Comparison of ENCODE assay signal across 24 mouse cellular contexts in genomic region chr6:125005086-125005485, GRCm38 (mm10). TPM values are rescaled to one million over a fixed set of nuclear protein-coding genes. Genes with fewer than 3 reads are reported as not detected.
DNase-seq lines count a peak whose midpoint lies in the region; ATAC-seq and TF ChIP-seq lines count a peak whose summit lies in the region.
"Had no signal": no experiment of that assay in that cellular context is flagged by ENCODE, and none has a peak within 500 bp of the region (broad histone marks: within the 10 kb centered on the region; RNA-seq: fewer than 3 reads in every experiment).

No protein-coding gene starts in this region.

- no peaks in the 10 kb centered on the region for H3K9me3 ChIP-seq in embryonic facial prominence, embryonic 15.5 days (replicated peaks)
- H3K9me3 ChIP-seq: embryonic facial prominence, embryonic 12.5 days; heart, embryonic 10.5 days; limb, embryonic 12.5 days; liver, embryonic 13.5 days; neural tube, embryonic 15.5 days had no signal

- peaks cover 15% of the 10 kb centered on the region for H3K27me3 ChIP-seq in embryonic facial prominence, embryonic 15.5 days

- H3K36me3 ChIP-seq in embryonic facial prominence, embryonic 15.5 days: no peaks in the 10 kb centered on the region
- H3K36me3 ChIP-seq: embryonic facial prominence, embryonic 12.5 days; heart, embryonic 10.5 days; limb, embryonic 12.5 days; liver, embryonic 13.5 days had no signal

- 23% methylated on average over 3 of the region's 3 CpGs for WGBS in embryonic facial prominence, embryonic 15.5 days

- intact Hi-C loops in left cerebral cortex, adult 2 months (cut with DNase I): no loop called here
- intact Hi-C loops in left cerebral cortex, postnatal 4 days (cut with DNase I): no loop called here

- no peak overlapping the region for H3K9ac ChIP-seq in embryonic facial prominence, embryonic 15.5 days
- H3K9ac ChIP-seq: embryonic facial prominence, embryonic 12.5 days; limb, embryonic 12.5 days; liver, embryonic 13.5 days; neural tube, embryonic 15.5 days had no signal

- peak overlapping the region; percentile 61 for H3K27ac ChIP-seq in left cerebral cortex, adult 2 months
- H3K27ac ChIP-seq in embryonic facial prominence, embryonic 15.5 days (replicated peaks): peak overlapping the region; percentile 40; the same call in 1 of the 2 replicates
- H3K27ac ChIP-seq: embryonic facial prominence, embryonic 12.5 days; gastrocnemius, adult 2 months; limb, embryonic 12.5 days; liver, embryonic 13.5 days; neural tube, embryonic 15.5 days; stomach, postnatal 0 days had no signal

- no peak for TF ChIP-seq CTCF in left cerebral cortex, adult 2 months (IDR thresholded peaks at IDR 0.05)

- no peak for ATAC-seq in embryonic facial prominence, embryonic 15.5 days (ENCODE audit: insufficient number of reproducible peaks, low FRiP score, low TSS enrichment, low read depth)
- ATAC-seq: forebrain, embryonic 14.5 days; intestine, postnatal 0 days had no signal

- H3K4me3 ChIP-seq in left cerebral cortex, adult 2 months: no peak overlapping the region
- H3K4me3 ChIP-seq in embryonic facial prominence, embryonic 15.5 days (replicated peaks): no peak overlapping the region
- H3K4me3 ChIP-seq: embryonic facial prominence, embryonic 12.5 days; gastrocnemius, adult 2 months; heart, embryonic 10.5 days; limb, embryonic 12.5 days; liver, embryonic 13.5 days; neural tube, embryonic 15.5 days had no signal

- H3K4me1 ChIP-seq in embryonic facial prominence, embryonic 15.5 days: peaks cover 31% of the 10 kb centered on the region

- no peak overlapping the region for H3K4me2 ChIP-seq in embryonic facial prominence, embryonic 15.5 days (replicated peaks)
- H3K4me2 ChIP-seq: embryonic facial prominence, embryonic 12.5 days; limb, embryonic 12.5 days; liver, embryonic 13.5 days; midbrain, embryonic 11.5 days; neural tube, embryonic 15.5 days had no signal

- no peak for DNase-seq in left cerebral cortex, adult 2 months (ENCODE audit: extremely low spot score in 1 of 2, low spot score in 2 of 2)
- DNase-seq in left cerebral cortex, postnatal 4 days: no peak
- peak; percentile 25 for DNase-seq in right cerebral cortex, postnatal 14 days
- no peak for DNase-seq in right cerebral cortex, postnatal 25 days
- no peak for DNase-seq in cerebellum, adult 8-10 months
- DNase-seq in layer of hippocampus, adult 8-10 months (ENCODE audit: low spot score in 2 of 2): no peak
- DNase-seq: adrenal gland, postnatal 25 days; cerebellum, adult 11 months; cerebellum, postnatal 14 days; gastrocnemius, adult 2 months; kidney, postnatal 4 days; layer of hippocampus, adult 9-11 months; liver, embryonic 13.5 days; lung, adult 2 months; lung, postnatal 14 days had no signal

RNA-seq across cellular contexts. Expression of gene Zfp384, which starts 3.9 kb away (rescaled TPM):
- total RNA-seq in left cerebral cortex, adult 2 months (2021): 10 to 100 TPM; 48.2 to 50.6 TPM
- total RNA-seq in left cerebral cortex, postnatal 4 days (2021): 10 to 100 TPM; 51.8 to 56.1 TPM
- 18.2 and 19.2 TPM in 2 replicates for polyA plus RNA-seq in embryonic facial prominence, embryonic 15.5 days (2015; fragmentation: Nextera tagmentation; extraction: Ambion mirVana)
- 10 to 100 TPM; 44.6 to 54.5 (median 50.6) TPM for total RNA-seq in layer of hippocampus, adult 8-10 months (2022)

RNA-seq across cellular contexts. Expression of gene Pianp, which starts 8.6 kb away (rescaled TPM):
- total RNA-seq in left cerebral cortex, adult 2 months (2021): 100 to 1,000 TPM; 176 to 191 TPM
- 10 to 100 TPM; 89.1 to 97.3 TPM for total RNA-seq in left cerebral cortex, postnatal 4 days (2021)
- 11.3 and 13.7 TPM in 2 replicates for polyA plus RNA-seq in embryonic facial prominence, embryonic 15.5 days (2015; fragmentation: Nextera tagmentation; extraction: Ambion mirVana)
- total RNA-seq in layer of hippocampus, adult 8-10 months (2022): 100 to 1,000 TPM; 115 to 179 (median 146) TPM
- polyA plus RNA-seq: heart, embryonic 10.5 days had no signal

RNA-seq across cellular contexts. Expression of gene Ing4, which starts 34.5 kb away (rescaled TPM):
- total RNA-seq in left cerebral cortex, adult 2 months (2021): 10 to 100 TPM; 49.5 to 56.6 TPM
- total RNA-seq in left cerebral cortex, postnatal 4 days (2021): 10 to 100 TPM; 67.4 to 72.0 TPM
- 154 TPM in 2 replicates for polyA plus RNA-seq in embryonic facial prominence, embryonic 15.5 days (2015; fragmentation: Nextera tagmentation; extraction: Ambion mirVana)
- 10 to 100 TPM; 50.1 to 63.5 (median 55.4) TPM for total RNA-seq in layer of hippocampus, adult 8-10 months (2022)

RNA-seq across cellular contexts. Expression of gene Cops7a, which starts 39.7 kb away (rescaled TPM):
- total RNA-seq in left cerebral cortex, adult 2 months (2021): 100 to 1,000 TPM; 148 to 156 TPM
- 10 to 100 TPM; 67.8 to 72.6 TPM for total RNA-seq in left cerebral cortex, postnatal 4 days (2021)
- 144 and 150 TPM in 2 replicates for polyA plus RNA-seq in embryonic facial prominence, embryonic 15.5 days (2015; fragmentation: Nextera tagmentation; extraction: Ambion mirVana)
- total RNA-seq in layer of hippocampus, adult 8-10 months (2022): 100 to 1,000 TPM; 129 to 152 (median 145) TPM

RNA-seq across cellular contexts. Expression of gene Acrbp, which starts 44.4 kb away (rescaled TPM):
- 10 to 100 TPM; 12.2 to 18.4 TPM for total RNA-seq in left cerebral cortex, adult 2 months (2021)
- 10 to 100 TPM; 11.7 to 13.0 TPM for total RNA-seq in left cerebral cortex, postnatal 4 days (2021)
- polyA plus RNA-seq in embryonic facial prominence, embryonic 15.5 days (2015; fragmentation: Nextera tagmentation; extraction: Ambion mirVana): 12.5 and 18.4 TPM in 2 replicates
- 10 to 100 TPM; 12.8 to 20.9 (median 15.6) TPM for total RNA-seq in layer of hippocampus, adult 8-10 months (2022)
